Mouse (Mus musculus) intestine, embryonic 16.5 days (tissue): ENCODE results near the gene Dnah1. TPM values are rescaled to one million over a fixed set of nuclear protein-coding genes. Genes with fewer than 3 reads are reported as not detected.

Experiments used
- ATAC-seq: fragments of 200-750 bp; cut with Nextera tagmentation; 2 replicates; pipeline ENCODE4 v1.8.0; 2017; ENCODE audit warnings: moderate TSS enrichment, moderate library complexity
- H3K27ac ChIP-seq: fragments of 300-500 bp; sonication (generic); 2 replicates; pipeline ENCODE4 v1.5.1; 2014; ENCODE audit warnings: mild to moderate bottlenecking, low read length
- H3K27me3 ChIP-seq: fragments of 300-500 bp; sonication (generic); replicated peaks from 2 replicates; pipeline ENCODE4 v1.6.1; 2014; ENCODE audit warnings: low read length, control low read depth, mixed read lengths; ENCODE audit not compliant: control insufficient read depth, insufficient read depth
- H3K36me3 ChIP-seq: fragments of 300-500 bp; sonication (generic); 2 replicates; pipeline ENCODE4 v1.6.1; 2014; ENCODE audit warnings: low read length, control low read depth; ENCODE audit not compliant: control insufficient read depth, insufficient read depth
- H3K4me1 ChIP-seq: fragments of 300-500 bp; sonication (generic); 2 replicates; pipeline ENCODE4 v1.6.1; 2014; ENCODE audit warnings: low read length, control low read depth, mixed read lengths; ENCODE audit not compliant: control insufficient read depth, insufficient read depth
- H3K4me2 ChIP-seq: fragments of 300-500 bp; sonication (generic); 2 replicates; pipeline ENCODE4 v1.6.1; 2014; ENCODE audit warnings: low read depth, low read length, control low read depth
- H3K4me3 ChIP-seq: fragments of 300-500 bp; sonication (generic); 2 replicates; pipeline ENCODE4 v1.5.1; 2014; ENCODE audit warnings: mild to moderate bottlenecking, low read length
- H3K9ac ChIP-seq: fragments of 300-500 bp; sonication (generic); 2 replicates; pipeline ENCODE4 v1.6.1; 2014; ENCODE audit warnings: low read depth, low read length
- H3K9me3 ChIP-seq: fragments of 300-500 bp; sonication (generic); 2 replicates; pipeline ENCODE4 v1.6.1; 2016; ENCODE audit warnings: low read length, control low read depth; ENCODE audit not compliant: control insufficient read depth
- WGBS: fragments of 180-500 bp; shearing (Covaris S2); extraction: QIAGEN DNeasy Blood & Tissue Kit; methylation state at CpG from one replicate; pipeline ENCODE4 v1.1.7; 2014; 5-methylcytosine and 5-hydroxymethylcytosine counted together
- polyA plus RNA-seq: library from polyadenylated mRNA; unstranded; fragments of >200 nt; fragmentation: Nextera tagmentation; extraction: Ambion mirVana; gene quantifications from 2 replicates; pipeline ENCODE4 v1.2.1, GENCODE M21; 2015

Gene Dnah1
- polyA plus RNA-seq, 1 experiment from 2014 or later = 3.0 TPM

GRCm38 (mm10) chr14:31214684-31215083 lies 109.0 kb downstream of the Dnah1 start:
- 87% methylated on average over 3 of the region's 3 CpGs for WGBS
- no peak overlapping the region for H3K4me2 ChIP-seq
- H3K4me1 ChIP-seq = 0 out of 2 replicates have a peak, but pooled peaks cover 4% of the 10 kb centered on the region
- H3K9ac ChIP-seq = no peak overlapping the region
- no peak overlapping the region for H3K4me3 ChIP-seq
- H3K27me3 ChIP-seq = no peaks in the 10 kb centered on the region
- ATAC-seq = no peak
- H3K27ac ChIP-seq = no peak overlapping the region
- no peaks in the 10 kb centered on the region for H3K36me3 ChIP-seq
- no peaks in the 10 kb centered on the region for H3K9me3 ChIP-seq

- no peak overlapping the region for H3K9ac ChIP-seq
- ATAC-seq = no peak
- no peaks in the 10 kb centered on the region for H3K27me3 ChIP-seq
- H3K27ac ChIP-seq = no peak overlapping the region
- H3K4me1 ChIP-seq = 0 out of 2 replicates have a peak, but pooled peaks cover 4% of the 10 kb centered on the region
- no peak overlapping the region for H3K4me2 ChIP-seq
- no peaks in the 10 kb centered on the region for H3K9me3 ChIP-seq
- H3K4me3 ChIP-seq = no peak overlapping the region
- 75% methylated on average over 8 of the region's 8 CpGs for WGBS
- no peaks in the 10 kb centered on the region for H3K36me3 ChIP-seq
Observed at GRCm38 (mm10) chr14:31213868-31214267, 109.8 kb downstream of the Dnah1 start.

DNA sequence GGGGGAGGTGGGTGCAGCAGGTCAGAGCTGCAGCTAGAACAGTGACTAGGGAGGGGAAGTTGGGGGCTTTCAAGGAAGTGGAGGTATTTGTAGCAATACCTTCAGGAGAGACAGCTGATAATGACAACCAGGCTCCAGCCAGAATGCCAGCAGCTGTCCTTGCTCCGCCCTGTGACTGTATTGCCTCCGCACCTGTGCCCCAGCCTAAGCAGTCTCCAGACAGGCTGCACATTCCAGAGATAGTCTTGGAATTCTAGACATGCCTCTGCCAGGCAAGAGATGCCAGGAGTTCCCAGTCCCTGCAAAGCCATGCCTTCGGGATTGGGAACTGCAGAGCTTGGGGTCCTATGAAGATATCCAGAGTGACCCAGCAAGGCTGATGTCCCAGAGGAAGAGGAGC lies 111.2 kb downstream of the Dnah1 start:
- no peaks in the 10 kb centered on the region for H3K36me3 ChIP-seq
- ATAC-seq = no peak
- no peak overlapping the region for H3K9ac ChIP-seq
- H3K4me3 ChIP-seq = no peak overlapping the region
- 62% methylated on average over 3 of the region's 3 CpGs for WGBS
- H3K27ac ChIP-seq = no peak overlapping the region
- no peaks in the 10 kb centered on the region for H3K4me1 ChIP-seq
- H3K4me2 ChIP-seq = no peak overlapping the region
- H3K27me3 ChIP-seq = no peaks in the 10 kb centered on the region
- no peaks in the 10 kb centered on the region for H3K9me3 ChIP-seq

DNA sequence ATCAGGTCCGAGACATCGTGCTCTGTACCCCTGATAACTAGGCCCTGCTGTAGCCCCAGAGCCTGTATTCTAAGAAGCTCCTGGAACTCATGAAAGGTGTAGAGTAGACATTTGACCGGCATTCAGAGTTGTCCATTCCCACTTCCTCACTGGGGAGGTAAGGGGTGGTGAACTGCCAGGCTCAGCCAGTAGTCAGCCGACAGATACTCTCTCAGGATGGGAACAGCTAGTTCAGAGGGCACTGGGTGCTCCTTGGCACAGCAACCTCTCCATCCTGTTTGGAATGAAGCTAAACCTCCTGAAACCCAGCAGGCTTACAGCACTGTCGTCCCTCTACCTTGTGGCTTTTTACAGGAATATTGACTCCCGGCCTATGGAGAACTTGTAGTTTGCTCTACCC lies 111.8 kb downstream of the Dnah1 start:
- no peak for ATAC-seq
- 0 out of 2 replicates have a peak, but pooled peaks cover 3% of the 10 kb centered on the region for H3K4me1 ChIP-seq
- no peaks in the 10 kb centered on the region for H3K27me3 ChIP-seq
- H3K4me3 ChIP-seq = no peak overlapping the region
- 88% methylated on average over 6 of the region's 6 CpGs for WGBS
- H3K36me3 ChIP-seq = no peaks in the 10 kb centered on the region
- H3K9ac ChIP-seq = no peak overlapping the region
- no peaks in the 10 kb centered on the region for H3K9me3 ChIP-seq
- no peak overlapping the region for H3K27ac ChIP-seq
- H3K4me2 ChIP-seq = no peak overlapping the region

Other genes starting within 250 kb of the Dnah1 start
- gene Smim4, start 194.9 kb downstream of the Dnah1 start, polyA plus RNA-seq = 87.6 and 92.2 TPM in 2 replicates
- 205 and 208 TPM in 2 replicates for gene Nt5dc2, start 192.8 kb downstream of the Dnah1 start, polyA plus RNA-seq
- 19.0 and 24.5 TPM in 2 replicates for gene Stab1, start 155.3 kb downstream of the Dnah1 start, polyA plus RNA-seq
- gene Tnnc1, start 115.6 kb downstream of the Dnah1 start, polyA plus RNA-seq = 3.5 and 3.7 TPM in 2 replicates
- gene Nisch, start 107.0 kb downstream of the Dnah1 start, polyA plus RNA-seq = 217 and 228 TPM in 2 replicates
- 0.51 and 0.67 TPM in 2 replicates for gene Sema3g, start 106.0 kb downstream of the Dnah1 start, polyA plus RNA-seq
- gene Phf7, start 72.6 kb downstream of the Dnah1 start, polyA plus RNA-seq = 10.5 and 10.8 TPM in 2 replicates
- 61.8 and 63.3 TPM in 2 replicates for gene Bap1, start 72.4 kb downstream of the Dnah1 start, polyA plus RNA-seq
- 31.7 and 32.8 TPM in 2 replicates for gene Capn7, start 12.7 kb upstream of the Dnah1 start, polyA plus RNA-seq
- gene Sh3bp5, start 112.2 kb upstream of the Dnah1 start, polyA plus RNA-seq = 17.1 and 17.2 TPM in 2 replicates
- 17.9 and 19.3 TPM in 2 replicates for gene Eaf1, start 170.5 kb upstream of the Dnah1 start, polyA plus RNA-seq
- 44.6 TPM in 2 replicates for gene Mettl6, start 171.1 kb upstream of the Dnah1 start, polyA plus RNA-seq